Comparison of ENCODE assay signal across 23 mouse cellular contexts in the genomic region with DNA sequence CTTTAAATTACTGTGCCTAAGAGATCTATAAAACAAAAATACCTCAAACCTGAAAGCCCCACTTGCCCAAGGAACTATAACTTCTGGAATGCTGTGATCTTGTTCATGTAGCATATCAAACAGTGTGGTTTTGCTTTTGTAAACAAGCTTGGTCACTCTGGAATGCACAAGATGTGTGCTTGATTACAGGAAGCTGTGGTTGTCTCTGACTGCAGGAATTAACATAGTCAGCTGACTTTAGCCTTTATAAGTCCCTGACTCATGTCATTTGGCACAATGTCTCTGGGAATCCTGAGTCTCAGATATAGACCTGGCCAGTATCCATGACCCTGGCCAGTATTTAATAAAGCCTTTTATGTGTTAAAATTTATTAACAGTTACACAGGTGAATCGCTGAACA. TPM values are rescaled to one million over a fixed set of nuclear protein-coding genes. Genes with fewer than 3 reads are reported as not detected.
DNase-seq lines count a peak whose midpoint lies in the region; ATAC-seq lines count a peak whose summit lies in the region.
"Had no signal": no experiment of that assay in that cellular context is flagged by ENCODE, and none has a peak within 500 bp of the region (broad histone marks: within the 10 kb centered on the region; RNA-seq: fewer than 3 reads in every experiment).

No protein-coding gene starts in this region.

- H3K4me1 ChIP-seq in embryonic facial prominence, embryonic 14.5 days (ENCODE audit: control insufficient read depth, insufficient read depth, low read length) = no peaks in the 10 kb centered on the region
- H3K4me1 ChIP-seq in embryonic facial prominence, embryonic 10.5 days = no peaks in the 10 kb centered on the region
- H3K4me1 ChIP-seq in limb, embryonic 13.5 days = no peaks in the 10 kb centered on the region
- no peaks in the 10 kb centered on the region for H3K4me1 ChIP-seq in limb, embryonic 10.5 days
- H3K4me1 ChIP-seq in midbrain, embryonic 15.5 days = no peaks in the 10 kb centered on the region
- H3K4me1 ChIP-seq: forebrain, embryonic 13.5 days; liver, embryonic 15.5 days had no signal

- no peak overlapping the region for H3K4me2 ChIP-seq in embryonic facial prominence, embryonic 14.5 days (ENCODE audit: low read depth, low read length)
- H3K4me2 ChIP-seq in limb, embryonic 13.5 days (replicated peaks) = no peak overlapping the region
- no peak overlapping the region for H3K4me2 ChIP-seq in midbrain, embryonic 15.5 days
- H3K4me2 ChIP-seq: forebrain, embryonic 13.5 days; heart, embryonic 11.5 days; liver, embryonic 15.5 days had no signal

- 89% methylated on average over 1 of the region's 1 CpGs for WGBS in embryonic facial prominence, embryonic 14.5 days
- 89% methylated on average over 1 of the region's 1 CpGs for WGBS in embryonic facial prominence, embryonic 10.5 days
- WGBS in limb, embryonic 13.5 days = 69% methylated on average over 1 of the region's 1 CpGs
- 95% methylated on average over 1 of the region's 1 CpGs for WGBS in limb, embryonic 10.5 days
- 95% methylated on average over 1 of the region's 1 CpGs for WGBS in midbrain, embryonic 15.5 days

- no peak overlapping the region for H3K4me3 ChIP-seq in embryonic facial prominence, embryonic 14.5 days (ENCODE audit: low read depth, low read length)
- no peak overlapping the region for H3K4me3 ChIP-seq in embryonic facial prominence, embryonic 10.5 days
- no peak overlapping the region for H3K4me3 ChIP-seq in limb, embryonic 13.5 days
- H3K4me3 ChIP-seq in limb, embryonic 10.5 days = no peak overlapping the region
- no peak overlapping the region for H3K4me3 ChIP-seq in midbrain, embryonic 15.5 days
- H3K4me3 ChIP-seq: forebrain, embryonic 13.5 days; liver, embryonic 15.5 days had no signal

- H3K27ac ChIP-seq in embryonic facial prominence, embryonic 14.5 days (replicated peaks; ENCODE audit: low read depth, low read length) = no peak overlapping the region
- H3K27ac ChIP-seq in embryonic facial prominence, embryonic 10.5 days (replicated peaks) = no peak overlapping the region
- H3K27ac ChIP-seq in limb, embryonic 13.5 days = no peak overlapping the region
- no peak overlapping the region for H3K27ac ChIP-seq in limb, embryonic 10.5 days
- no peak overlapping the region for H3K27ac ChIP-seq in midbrain, embryonic 15.5 days
- H3K27ac ChIP-seq: forebrain, embryonic 13.5 days; liver, embryonic 15.5 days; stomach, postnatal 0 days had no signal

- no peaks in the 10 kb centered on the region for H3K9me3 ChIP-seq in embryonic facial prominence, embryonic 14.5 days (ENCODE audit: control insufficient read depth, low read length)
- no peaks in the 10 kb centered on the region for H3K9me3 ChIP-seq in embryonic facial prominence, embryonic 10.5 days
- H3K9me3 ChIP-seq in limb, embryonic 13.5 days = no peaks in the 10 kb centered on the region
- no peaks in the 10 kb centered on the region for H3K9me3 ChIP-seq in limb, embryonic 10.5 days (replicated peaks)
- no peaks in the 10 kb centered on the region for H3K9me3 ChIP-seq in midbrain, embryonic 15.5 days
- H3K9me3 ChIP-seq: forebrain, embryonic 13.5 days; liver, embryonic 15.5 days had no signal

- H3K27me3 ChIP-seq in embryonic facial prominence, embryonic 14.5 days (replicated peaks; ENCODE audit: control insufficient read depth, insufficient read depth, low read length) = no peaks in the 10 kb centered on the region
- no peaks in the 10 kb centered on the region for H3K27me3 ChIP-seq in embryonic facial prominence, embryonic 10.5 days (replicated peaks; ENCODE audit: low read depth, poor library complexity, severe bottlenecking)
- H3K27me3 ChIP-seq in limb, embryonic 13.5 days = no peaks in the 10 kb centered on the region
- no peaks in the 10 kb centered on the region for H3K27me3 ChIP-seq in limb, embryonic 10.5 days (ENCODE audit: low read depth, poor library complexity, severe bottlenecking)
- H3K27me3 ChIP-seq in midbrain, embryonic 15.5 days (replicated peaks) = no peaks in the 10 kb centered on the region
- H3K27me3 ChIP-seq: forebrain, embryonic 13.5 days; liver, embryonic 15.5 days had no signal

- no peaks in the 10 kb centered on the region for H3K36me3 ChIP-seq in embryonic facial prominence, embryonic 14.5 days (ENCODE audit: control insufficient read depth, insufficient read depth, low read length)
- H3K36me3 ChIP-seq in embryonic facial prominence, embryonic 10.5 days (replicated peaks) = no peaks in the 10 kb centered on the region
- H3K36me3 ChIP-seq in limb, embryonic 13.5 days = no peaks in the 10 kb centered on the region
- no peaks in the 10 kb centered on the region for H3K36me3 ChIP-seq in limb, embryonic 10.5 days
- no peaks in the 10 kb centered on the region for H3K36me3 ChIP-seq in midbrain, embryonic 15.5 days (replicated peaks)
- H3K36me3 ChIP-seq: liver, embryonic 15.5 days had no signal

- H3K9ac ChIP-seq in embryonic facial prominence, embryonic 14.5 days (ENCODE audit: low read depth, low read length) = no peak overlapping the region
- no peak overlapping the region for H3K9ac ChIP-seq in limb, embryonic 13.5 days
- H3K9ac ChIP-seq in midbrain, embryonic 15.5 days = no peak overlapping the region
- H3K9ac ChIP-seq: forebrain, embryonic 13.5 days; liver, embryonic 15.5 days had no signal

- no peak for ATAC-seq in embryonic facial prominence, embryonic 14.5 days (ENCODE audit: low read depth)
- peak; percentile 59 for ATAC-seq in limb, embryonic 13.5 days (ENCODE audit: low FRiP score, low read depth)
- ATAC-seq in midbrain, embryonic 15.5 days (replicated peaks) = no peak
- ATAC-seq: forebrain, embryonic 13.5 days; midbrain, embryonic 16.5 days had no signal

- DNase-seq in embryonic facial prominence, embryonic 14.5 days (ENCODE audit: low spot score) = peak; percentile 14
- no peak for DNase-seq in embryonic facial prominence, embryonic 10.5 days (ENCODE audit: low spot score)
- no peak for DNase-seq in limb, embryonic 10.5 days (ENCODE audit: low spot score)
- DNase-seq in Muller cell, postnatal 12 days (ENCODE audit: inconsistent ontology term) = peak; percentile 84
- peak; percentile 7 for DNase-seq in lung, postnatal 25 days (ENCODE audit: low spot score)
- no peak for DNase-seq in retina, embryonic 14.5 days (ENCODE audit: low spot score)
- DNase-seq: cerebellum, adult 2 months; cerebellum, postnatal 36 days; right cerebral cortex, postnatal 4 days had no signal

RNA-seq across cellular contexts. Expression of gene Gm17332, which starts 43.1 kb away (rescaled TPM):
- polyA plus RNA-seq in embryonic facial prominence, embryonic 14.5 days (2014; fragmentation: Nextera tagmentation; extraction: Ambion mirVana) = not detected in 2 replicates
- not detected in 2 replicates for polyA plus RNA-seq in embryonic facial prominence, embryonic 10.5 days (2016; fragmentation: Nextera tagmentation; extraction: Ambion mirVana)
- polyA plus RNA-seq in limb, embryonic 13.5 days (2015; fragmentation: Nextera tagmentation; extraction: Ambion mirVana) = not detected in 2 replicates
- polyA plus RNA-seq in limb, embryonic 10.5 days (2016; fragmentation: Nextera tagmentation; extraction: Ambion mirVana) = not detected in 2 replicates
- polyA plus RNA-seq in midbrain, embryonic 15.5 days (2015; fragmentation: Nextera tagmentation; extraction: Ambion mirVana) = not detected in 2 replicates
- polyA plus RNA-seq: cerebellum, adult 2 months; forebrain, embryonic 13.5 days; frontal cortex, adult 2 months; heart, embryonic 11.5 days; hindbrain, embryonic 11.5 days; large intestine, adult 2 months; limb, embryonic 14.5 days; liver, embryonic 15.5 days; midbrain, embryonic 16.5 days; neural tube, embryonic 11.5 days; stomach, postnatal 0 days; thymus, postnatal 0 days; urinary bladder, adult 2 months had no signal

Comparison
In these comparisons a context has a peak if more than half of its experiments do, and no peak if none do; other contexts are left out.
1. DNase-seq: peak in embryonic facial prominence, embryonic 14.5 days (single experiment), Muller cell, postnatal 12 days (single experiment) and lung, postnatal 25 days (single experiment); none in embryonic facial prominence, embryonic 10.5 days (single experiment), limb, embryonic 10.5 days (single experiment) and retina, embryonic 14.5 days (single experiment).